Mouse (Mus musculus): Measurements from ENCODE around the gene Chst15. TPM values are rescaled to one million over a fixed set of nuclear protein-coding genes. Genes with fewer than 3 reads are reported as not detected.

The Chst15 gene
- polyA plus RNA-seq, 1 experiment from 2014 or later = 11.8 TPM

DNA sequence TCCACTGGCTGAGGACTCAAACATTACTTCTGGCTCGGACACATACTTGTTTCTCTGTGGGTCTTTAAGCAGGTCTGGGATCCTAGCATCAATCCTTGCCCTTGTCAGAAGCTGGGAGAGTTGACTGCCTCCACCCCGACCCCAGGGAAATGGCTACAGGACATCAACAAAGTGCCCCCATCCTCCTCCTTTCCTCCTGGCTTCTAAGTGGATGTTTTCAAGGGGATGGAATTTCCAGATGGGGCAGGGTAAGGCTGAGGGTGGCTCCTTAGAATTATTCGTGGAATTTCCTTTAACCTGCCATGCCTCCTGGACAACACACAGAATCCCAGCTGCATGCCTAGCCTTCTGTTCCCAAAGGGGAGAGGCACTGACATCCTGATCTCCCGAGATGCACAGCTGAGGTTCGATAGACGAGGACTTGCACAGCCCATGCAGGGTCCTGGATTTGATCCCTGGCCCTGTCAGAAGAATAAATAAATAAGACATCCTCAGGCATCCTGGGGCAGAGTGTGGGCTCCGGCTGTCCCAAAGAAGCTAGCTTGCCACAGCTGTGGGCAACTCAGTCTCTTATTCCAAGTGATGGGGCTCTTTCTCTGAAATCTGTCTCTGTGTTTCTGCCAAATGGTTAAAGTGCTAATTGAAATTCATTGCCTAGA lies 119.1 kb downstream of the Chst15 start:
- H3K4me1 ChIP-seq = peaks cover 24% of the 10 kb centered on the region
- WGBS = 38% methylated on average over 7 of the region's 7 CpGs
- H3K36me3 ChIP-seq (replicated peaks) = no peaks in the 10 kb centered on the region
- DNase-seq (ENCODE audit: low spot score) = no peak
- no peak overlapping the region for H3K4me3 ChIP-seq
- H3K27ac ChIP-seq (replicated peaks) = no peak overlapping the region
- H3K27me3 ChIP-seq (replicated peaks; ENCODE audit: low read depth, poor library complexity, severe bottlenecking) = 0 out of 2 replicates have a peak, but pooled peaks cover 10% of the 10 kb centered on the region
- H3K9me3 ChIP-seq = no peaks in the 10 kb centered on the region

DNA sequence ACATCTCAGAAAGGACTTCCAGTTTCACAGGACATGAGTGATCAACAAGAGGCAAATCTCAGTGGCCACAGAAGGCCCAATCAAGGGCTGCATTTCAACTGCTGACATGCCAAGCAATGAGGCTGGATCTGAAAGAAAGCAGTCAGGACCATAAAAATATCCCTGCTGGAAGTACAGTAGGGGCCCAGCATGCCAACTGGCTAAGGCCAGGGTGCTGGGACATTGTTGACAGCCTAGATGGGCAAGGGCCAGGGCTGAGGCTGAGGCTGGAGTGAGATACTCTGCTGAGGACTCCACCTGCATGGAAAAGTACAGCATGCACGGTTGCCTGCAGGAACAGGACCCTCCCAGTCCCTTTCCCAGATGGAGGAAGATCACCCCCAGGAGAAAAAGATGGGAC lies 120.4 kb downstream of the Chst15 start:
- no peaks in the 10 kb centered on the region for H3K36me3 ChIP-seq (replicated peaks)
- H3K9me3 ChIP-seq = no peaks in the 10 kb centered on the region
- no peak overlapping the region for H3K27ac ChIP-seq (replicated peaks)
- no peak overlapping the region for H3K4me3 ChIP-seq
- H3K27me3 ChIP-seq (replicated peaks; ENCODE audit: low read depth, poor library complexity, severe bottlenecking) = 0 out of 2 replicates have a peak, but pooled peaks cover 17% of the 10 kb centered on the region
- no peak for DNase-seq (ENCODE audit: low spot score)
- WGBS = 91% methylated on average over 1 of the region's 1 CpGs
- H3K4me1 ChIP-seq = peaks cover 24% of the 10 kb centered on the region

DNA sequence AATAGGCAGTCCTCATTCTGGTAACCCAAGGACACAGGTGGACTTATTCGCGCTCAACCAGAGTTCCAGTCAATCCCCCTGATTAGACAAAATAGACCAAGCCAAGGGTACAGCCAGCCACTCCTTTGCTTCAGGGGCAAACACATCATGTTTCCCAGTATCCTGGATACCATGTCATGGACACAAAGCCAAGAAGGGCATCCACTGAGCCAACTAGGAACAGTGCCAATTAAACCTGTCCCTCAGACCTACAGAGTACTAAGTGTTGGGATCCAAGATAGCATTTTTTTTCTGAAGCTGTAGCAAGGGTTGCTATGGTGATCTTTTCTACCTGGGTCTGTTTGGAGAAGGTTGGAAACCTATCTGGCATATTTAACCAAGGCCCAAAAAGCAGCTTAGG lies 123.4 kb downstream of the Chst15 start:
- Histone ChIP-seq H3K27ac (replicated peaks) (no peak overlapping the region), H3K27me3 (replicated peaks; ENCODE audit: low read depth, poor library complexity, severe bottlenecking) (peaks cover 27% of the 10 kb centered on the region), H3K9me3 (no peaks in the 10 kb centered on the region), H3K4me1 (peaks cover 12% of the 10 kb centered on the region), H3K4me3 (no peak overlapping the region), H3K36me3 (replicated peaks) (no peaks in the 10 kb centered on the region)
- no peak for DNase-seq (ENCODE audit: low spot score)
- 98% methylated on average over 2 of the region's 2 CpGs for WGBS

DNA sequence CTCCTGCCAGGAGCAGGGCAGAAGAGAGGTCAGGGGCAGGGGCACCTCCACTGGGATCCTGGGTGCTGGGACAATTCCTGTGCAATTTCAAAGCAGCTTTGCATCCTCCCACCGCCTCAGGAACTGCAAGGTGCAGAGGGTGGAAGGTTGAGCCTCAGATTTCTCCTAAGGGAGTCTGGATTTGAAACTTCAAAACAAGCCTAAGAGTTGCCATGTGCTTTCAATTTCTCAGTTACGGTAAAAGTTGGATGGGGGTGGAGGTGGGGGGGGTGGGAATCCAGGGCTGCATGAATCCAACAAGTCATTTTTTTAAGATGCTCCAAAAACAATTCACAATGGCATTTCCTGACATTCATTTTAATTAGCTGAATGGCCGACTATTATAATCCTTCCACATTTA lies 129.6 kb downstream of the Chst15 start:
- Histone ChIP-seq H3K9me3 (no peaks in the 10 kb centered on the region), H3K4me1 (peaks cover 24% of the 10 kb centered on the region), H3K27ac (replicated peaks) (peak overlapping the region; percentile 24; the same call in 1 of the 2 replicates), H3K4me3 (0 out of 2 replicates have a peak overlapping the region, but pooled peaks have one; percentile 23), H3K36me3 (replicated peaks) (no peaks in the 10 kb centered on the region), H3K27me3 (replicated peaks; ENCODE audit: low read depth, poor library complexity, severe bottlenecking) (peaks cover 17% of the 10 kb centered on the region)
- 39% methylated on average over 3 of the region's 3 CpGs for WGBS
- DNase-seq (ENCODE audit: low spot score) = peak; percentile 39

Other genes with a start within 250 kb of the Chst15 start
- 0.91 and 2.5 TPM in 2 replicates for gene Cpxm2, start 162.5 kb downstream of the Chst15 start, polyA plus RNA-seq (2016; fragmentation: Nextera tagmentation; extraction: Ambion mirVana)

All from embryonic facial prominence, embryonic 10.5 days (tissue).